Mouse (Mus musculus) forebrain, embryonic 15.5 days (tissue): ENCODE measurements at regions not wholly inside any gene's neighbourhood (a gene's known extent, or its start where the extent isn't known, plus 50 kb on each side); places are given as distances from the start of the nearest gene placed in this dataset.

ENCODE experiments used
- ATAC-seq: fragments of 200-750 bp; cut with Nextera tagmentation; replicated peaks from 2 replicates; pipeline ENCODE4 v1.8.0; 2017; ENCODE audit warnings: mild to moderate bottlenecking, moderate TSS enrichment, moderate library complexity
- H3K27ac ChIP-seq: fragments of 300-500 bp; sonication (generic); replicated peaks from 2 replicates; pipeline ENCODE4 v1.5.1; 2015; ENCODE audit warnings: mild to moderate bottlenecking, inconsistent platforms
- H3K27me3 ChIP-seq: fragments of 300-500 bp; sonication (generic); 2 replicates; pipeline ENCODE4 v1.6.1; 2015; ENCODE audit warnings: inconsistent platforms
- H3K36me3 ChIP-seq: fragments of 300-500 bp; sonication (generic); 2 replicates; pipeline ENCODE4 v1.6.1; 2015; ENCODE audit warnings: mild to moderate bottlenecking, inconsistent platforms
- H3K4me1 ChIP-seq: fragments of 300-500 bp; sonication (generic); 2 replicates; pipeline ENCODE4 v1.6.1; 2015; ENCODE audit warnings: inconsistent platforms
- H3K4me2 ChIP-seq: fragments of 300-500 bp; sonication (generic); replicated peaks from 2 replicates; pipeline ENCODE4 v1.6.1; 2015; ENCODE audit warnings: mild to moderate bottlenecking, inconsistent platforms
- H3K4me3 ChIP-seq: fragments of 300-500 bp; sonication (generic); 2 replicates; pipeline ENCODE4 v1.5.1; 2015; ENCODE audit warnings: mild to moderate bottlenecking, inconsistent platforms
- H3K9ac ChIP-seq: fragments of 300-500 bp; sonication (generic); replicated peaks from 2 replicates; pipeline ENCODE4 v1.6.1; 2015; ENCODE audit warnings: mild to moderate bottlenecking, inconsistent platforms
- H3K9me3 ChIP-seq: fragments of 300-500 bp; sonication (generic); 2 replicates; pipeline ENCODE4 v1.6.1; 2016; ENCODE audit warnings: inconsistent platforms
- WGBS: fragments of 180-500 bp; shearing (Covaris S2); methylation state at CpG from one replicate; pipeline ENCODE4 v1.1.7; 2015; ENCODE audit warnings: mixed read lengths; 5-methylcytosine and 5-hydroxymethylcytosine counted together

- peak overlapping the region; percentile 55 for H3K27ac ChIP-seq
- WGBS: 52% methylated on average over 2 of the region's 2 CpGs
These were observed 123.8 kb downstream of the Sec61b start for GRCm38 (mm10) chr4:47598216-47598615.

GRCm38 (mm10) chr4:47601301-47602070 lies 127.0 kb downstream of the Sec61b start:
- Histone ChIP-seq H3K27ac (no peak overlapping the region), H3K27me3 (no peaks in the 10 kb centered on the region), H3K4me3 (no peak overlapping the region), H3K4me1 (peaks cover 18% of the 10 kb centered on the region), H3K4me2 (no peak overlapping the region), H3K36me3 (no peaks in the 10 kb centered on the region), H3K9ac (no peak overlapping the region), H3K9me3 (no peaks in the 10 kb centered on the region)
- ATAC-seq: no peak
- 83% methylated on average over 10 of the region's 10 CpGs for WGBS

More at GRCm38 (mm10) chr4:47598216-47598615, 123.8 kb downstream of the Sec61b start:
- H3K36me3 ChIP-seq: no peaks in the 10 kb centered on the region
- H3K27me3 ChIP-seq: no peaks in the 10 kb centered on the region
- no peak overlapping the region for H3K4me3 ChIP-seq
- ATAC-seq: no peak
- no peak overlapping the region for H3K9ac ChIP-seq
- H3K4me2 ChIP-seq: no peak overlapping the region
- H3K9me3 ChIP-seq: no peaks in the 10 kb centered on the region
- H3K4me1 ChIP-seq: peaks cover 8% of the 10 kb centered on the region

- no peaks in the 10 kb centered on the region for H3K27me3 ChIP-seq
- no peaks in the 10 kb centered on the region for H3K36me3 ChIP-seq
- ATAC-seq: 0 out of 2 replicates have a peak, but pooled peaks have one; percentile 13
- H3K4me3 ChIP-seq: peak overlapping the region; percentile 19
- peak overlapping the region; percentile 17; the same call in 1 of the 2 replicates for H3K9ac ChIP-seq
- H3K4me2 ChIP-seq: peak overlapping the region; percentile 36
- H3K27ac ChIP-seq: no peak overlapping the region
- H3K9me3 ChIP-seq: no peaks in the 10 kb centered on the region
- peaks cover 14% of the 10 kb centered on the region for H3K4me1 ChIP-seq
- WGBS: 52% methylated on average over 6 of the region's 6 CpGs
These were observed 128.9 kb downstream of the Sec61b start for GRCm38 (mm10) chr4:47603378-47603777.

DNA sequence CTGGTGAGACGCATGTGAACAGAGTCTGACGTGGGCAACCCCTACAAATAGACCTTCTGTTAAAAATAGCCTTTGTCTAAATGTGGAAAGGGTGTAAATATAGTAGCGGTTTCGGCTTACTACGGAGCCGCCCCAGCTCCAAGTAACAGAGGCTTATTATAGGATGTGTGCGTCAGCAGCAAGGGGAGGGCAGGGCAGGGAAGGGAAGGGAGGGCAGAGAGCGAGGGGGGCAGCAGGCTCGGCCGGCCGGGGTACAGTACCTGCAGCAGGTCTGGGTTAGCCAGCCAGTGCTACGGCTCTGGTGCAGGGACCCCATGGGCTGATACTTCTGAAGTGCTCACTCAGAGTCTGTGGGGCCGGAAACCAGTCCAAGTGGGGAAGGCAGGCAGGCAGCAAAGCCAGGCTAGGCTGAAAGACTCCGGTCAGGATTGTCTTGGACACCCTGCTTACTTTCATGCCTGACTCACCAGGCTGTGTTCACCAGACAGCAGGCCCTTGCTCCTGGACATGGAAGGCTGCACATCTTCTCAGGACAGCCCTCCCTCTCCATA lies 129.5 kb downstream of the Sec61b start:
- Histone ChIP-seq H3K9me3 (no peaks in the 10 kb centered on the region), H3K9ac (peak overlapping the region; percentile 17; the same call in 1 of the 2 replicates)
- 28% methylated on average over 14 of the region's 14 CpGs for WGBS

DNA sequence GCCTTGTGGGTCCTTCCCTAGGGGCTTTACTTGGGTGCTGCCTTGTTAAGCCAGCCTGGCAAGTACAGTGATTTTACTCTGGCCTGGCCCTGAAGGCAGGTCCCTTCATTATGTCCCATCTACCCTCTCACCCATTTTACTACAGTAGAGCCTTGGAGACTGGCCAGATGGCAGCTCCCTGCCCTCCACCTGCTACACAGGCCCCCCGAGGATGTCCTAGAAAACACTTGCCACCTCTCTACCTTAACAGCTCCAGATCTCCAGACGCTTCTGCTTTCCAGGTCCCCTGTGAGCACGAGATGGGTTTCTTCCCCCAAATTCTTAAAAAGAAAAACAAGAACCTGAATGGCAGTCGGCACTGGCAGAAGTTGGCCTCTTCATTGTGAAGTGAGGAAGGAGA lies 131.2 kb downstream of the Sec61b start:
- Histone ChIP-seq H3K9me3 (no peaks in the 10 kb centered on the region), H3K4me1 (peaks cover 30% of the 10 kb centered on the region), H3K27me3 (no peaks in the 10 kb centered on the region), H3K36me3 (no peaks in the 10 kb centered on the region), H3K27ac (no peak overlapping the region), H3K4me3 (no peak overlapping the region), H3K9ac (no peak overlapping the region), H3K4me2 (no peak overlapping the region)
- 73% methylated on average over 4 of the region's 4 CpGs for WGBS
- no peak for ATAC-seq

More for the DNA sequence above, 129.5 kb downstream of the Sec61b start:
- H3K36me3 ChIP-seq: no peaks in the 10 kb centered on the region
- H3K27me3 ChIP-seq: no peaks in the 10 kb centered on the region
- H3K4me1 ChIP-seq: peaks cover 19% of the 10 kb centered on the region
- H3K4me2 ChIP-seq: peak overlapping the region; percentile 36
- peak; percentile 76 for ATAC-seq
- H3K4me3 ChIP-seq: peak overlapping the region; percentile 19
- no peak overlapping the region for H3K27ac ChIP-seq

GRCm38 (mm10) chr4:47608673-47609072 lies 134.2 kb downstream of the Sec61b start:
- ATAC-seq: peak; percentile 75
- no peaks in the 10 kb centered on the region for H3K36me3 ChIP-seq
- peak overlapping the region; percentile 71 for H3K27ac ChIP-seq
- H3K27me3 ChIP-seq: no peaks in the 10 kb centered on the region
- H3K9me3 ChIP-seq: no peaks in the 10 kb centered on the region
- H3K4me1 ChIP-seq: peaks cover 24% of the 10 kb centered on the region
- H3K9ac ChIP-seq: no peak overlapping the region
- 12% methylated on average over 5 of the region's 5 CpGs for WGBS
- no peak overlapping the region for H3K4me2 ChIP-seq
- no peak overlapping the region for H3K4me3 ChIP-seq

GRCm38 (mm10) chr4:47610913-47611312 lies 136.5 kb downstream of the Sec61b start:
- Histone ChIP-seq H3K4me1 (peaks cover 18% of the 10 kb centered on the region), H3K27me3 (no peaks in the 10 kb centered on the region), H3K4me3 (no peak overlapping the region), H3K9ac (no peak overlapping the region), H3K9me3 (no peaks in the 10 kb centered on the region), H3K4me2 (no peak overlapping the region), H3K27ac (no peak overlapping the region), H3K36me3 (no peaks in the 10 kb centered on the region)
- 47% methylated on average over 5 of the region's 5 CpGs for WGBS
- ATAC-seq: no peak

DNA sequence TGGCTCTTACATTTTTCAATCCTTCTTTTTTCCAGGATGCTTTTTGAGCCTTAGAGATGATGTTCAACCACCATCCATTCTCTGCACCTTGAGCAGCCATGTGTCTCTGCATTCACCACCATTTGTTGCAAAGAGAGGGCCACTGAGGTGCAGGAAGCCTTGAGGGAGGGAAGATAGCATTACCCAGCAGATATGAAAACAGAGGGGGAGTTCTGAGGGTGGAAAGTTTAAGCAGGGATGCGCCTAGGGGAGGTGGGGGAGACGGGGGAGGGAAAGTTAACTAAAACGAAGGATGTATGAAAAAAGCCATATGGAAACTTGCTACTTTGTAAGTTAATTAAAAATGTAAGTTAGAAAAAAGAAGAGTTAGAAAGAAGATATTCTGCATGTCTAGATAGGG lies 142.1 kb downstream of the Sec61b start:
- 85% methylated on average over 3 of the region's 3 CpGs for WGBS

DNA sequence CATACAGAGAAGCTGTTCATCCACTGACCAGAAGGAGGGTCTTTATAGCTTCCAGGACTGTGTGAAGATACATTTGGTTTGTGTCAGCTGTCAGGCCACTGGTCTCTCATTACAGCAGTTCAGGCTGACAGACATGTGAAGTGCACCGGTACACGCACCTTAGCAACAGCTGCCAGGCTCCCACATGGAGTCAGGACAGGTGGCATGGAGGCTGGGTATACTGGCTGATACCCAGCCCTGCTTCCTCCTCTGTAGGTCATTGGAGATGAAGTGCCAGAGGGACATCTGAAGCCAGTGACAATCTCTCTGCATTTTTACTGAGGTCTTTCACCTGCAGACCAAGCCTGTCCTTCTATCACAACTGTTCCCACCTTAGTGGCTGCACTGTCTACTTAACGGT lies 146.2 kb downstream of the Sec61b start:
- H3K9ac ChIP-seq: no peak overlapping the region
- ATAC-seq: no peak
- no peak overlapping the region for H3K27ac ChIP-seq
- 88% methylated on average over 3 of the region's 3 CpGs for WGBS
- H3K36me3 ChIP-seq: no peaks in the 10 kb centered on the region
- H3K4me2 ChIP-seq: no peak overlapping the region
- H3K4me3 ChIP-seq: no peak overlapping the region
- H3K27me3 ChIP-seq: no peaks in the 10 kb centered on the region
- no peaks in the 10 kb centered on the region for H3K4me1 ChIP-seq
- H3K9me3 ChIP-seq: no peaks in the 10 kb centered on the region

More for the DNA sequence above, 142.1 kb downstream of the Sec61b start:
- Histone ChIP-seq H3K4me2 (no peak overlapping the region), H3K9ac (no peak overlapping the region), H3K36me3 (no peaks in the 10 kb centered on the region), H3K4me3 (no peak overlapping the region), H3K27me3 (no peaks in the 10 kb centered on the region), H3K9me3 (no peaks in the 10 kb centered on the region), H3K4me1 (no peaks in the 10 kb centered on the region), H3K27ac (no peak overlapping the region)
- no peak for ATAC-seq

- Histone ChIP-seq H3K9me3 (no peaks in the 10 kb centered on the region), H3K27me3 (no peaks in the 10 kb centered on the region), H3K9ac (no peak overlapping the region), H3K4me3 (no peak overlapping the region), H3K36me3 (no peaks in the 10 kb centered on the region), H3K27ac (no peak overlapping the region), H3K4me1 (no peaks in the 10 kb centered on the region), H3K4me2 (no peak overlapping the region)
- ATAC-seq: no peak; the same call in 1 of the 2 replicates
- 81% methylated on average over 13 of the region's 13 CpGs for WGBS
These were observed 148.6 kb downstream of the Sec61b start for GRCm38 (mm10) chr4:47622851-47623743.

GRCm38 (mm10) chr4:47630006-47630405 lies 155.5 kb downstream of the Sec61b start:
- H3K27me3 ChIP-seq: no peaks in the 10 kb centered on the region
- no peaks in the 10 kb centered on the region for H3K36me3 ChIP-seq
- ATAC-seq: no peak
- H3K9ac ChIP-seq: no peak overlapping the region
- H3K4me1 ChIP-seq: no peaks in the 10 kb centered on the region
- no peaks in the 10 kb centered on the region for H3K9me3 ChIP-seq
- H3K4me2 ChIP-seq: no peak overlapping the region
- H3K4me3 ChIP-seq: no peak overlapping the region
- whole genome bisulfite sequencing: 72% methylated on average over 8 of the region's 8 CpGs
- H3K27ac ChIP-seq: no peak overlapping the region

DNA sequence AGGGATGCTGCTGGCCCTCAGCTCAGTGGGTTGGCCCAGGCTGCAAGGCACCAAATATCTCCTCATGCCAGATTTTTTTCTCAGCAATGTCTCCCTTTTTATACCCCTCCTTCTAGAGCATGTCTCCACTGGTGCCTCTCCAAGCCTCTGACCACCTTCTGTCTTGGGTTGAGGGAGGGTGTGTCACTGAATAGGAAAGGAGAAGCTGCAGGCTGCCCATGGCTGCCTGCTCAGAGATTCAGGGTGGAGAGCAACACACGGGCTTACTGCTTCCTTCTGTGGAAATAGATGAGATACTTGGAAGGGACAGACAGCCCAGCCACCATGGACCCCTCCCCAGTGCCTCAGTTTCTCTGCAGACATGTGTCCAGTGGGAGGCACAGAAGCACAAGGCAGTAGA lies 156.0 kb downstream of the Sec61b start:
- H3K27me3 ChIP-seq: no peaks in the 10 kb centered on the region
- no peak overlapping the region for H3K4me2 ChIP-seq
- no peak overlapping the region for H3K27ac ChIP-seq
- no peak overlapping the region for H3K9ac ChIP-seq
- no peaks in the 10 kb centered on the region for H3K9me3 ChIP-seq
- 72% methylated on average over 1 of the region's 1 CpGs for WGBS
- no peaks in the 10 kb centered on the region for H3K4me1 ChIP-seq
- no peak for ATAC-seq
- H3K36me3 ChIP-seq: no peaks in the 10 kb centered on the region
- no peak overlapping the region for H3K4me3 ChIP-seq
